Mouse (Mus musculus): ENCODE results near the gene Tns4. TPM values are rescaled to one million over a fixed set of nuclear protein-coding genes. Genes with fewer than 3 reads are reported as not detected.

Tns4 gene
- total RNA-seq (2023): 1 to 10 TPM; 3.1 to 5.6 TPM

DNA sequence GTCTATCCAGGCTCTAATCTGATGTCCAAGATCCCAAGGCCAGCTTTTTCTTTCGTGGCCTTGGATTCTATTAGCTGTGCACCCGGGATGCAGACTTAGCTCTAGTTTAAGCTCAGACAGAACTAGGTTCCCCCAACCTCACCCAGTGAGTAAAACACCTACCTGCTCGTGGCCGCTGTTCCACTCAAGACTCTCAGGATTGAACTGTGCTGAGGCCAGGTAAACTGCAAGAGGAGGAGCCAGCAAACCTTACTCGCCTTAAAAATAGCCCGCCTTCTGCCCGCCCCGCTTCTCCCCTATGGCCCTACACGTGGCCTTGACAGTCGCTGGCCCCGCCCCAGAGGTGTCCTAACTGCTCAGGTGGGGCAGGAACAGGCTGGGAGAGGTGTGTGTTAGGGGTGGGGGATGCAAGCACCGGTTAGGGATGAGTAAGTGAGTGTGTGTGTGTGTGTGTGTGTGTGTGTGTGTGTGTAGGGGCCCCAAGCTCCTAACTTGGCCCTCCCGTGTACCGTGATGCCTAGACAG lies at the start of gene Tns4:
Gene Tns4, minus strand, starts transcription at position 230 of the 525 bp plus-strand sequence.

DNA sequence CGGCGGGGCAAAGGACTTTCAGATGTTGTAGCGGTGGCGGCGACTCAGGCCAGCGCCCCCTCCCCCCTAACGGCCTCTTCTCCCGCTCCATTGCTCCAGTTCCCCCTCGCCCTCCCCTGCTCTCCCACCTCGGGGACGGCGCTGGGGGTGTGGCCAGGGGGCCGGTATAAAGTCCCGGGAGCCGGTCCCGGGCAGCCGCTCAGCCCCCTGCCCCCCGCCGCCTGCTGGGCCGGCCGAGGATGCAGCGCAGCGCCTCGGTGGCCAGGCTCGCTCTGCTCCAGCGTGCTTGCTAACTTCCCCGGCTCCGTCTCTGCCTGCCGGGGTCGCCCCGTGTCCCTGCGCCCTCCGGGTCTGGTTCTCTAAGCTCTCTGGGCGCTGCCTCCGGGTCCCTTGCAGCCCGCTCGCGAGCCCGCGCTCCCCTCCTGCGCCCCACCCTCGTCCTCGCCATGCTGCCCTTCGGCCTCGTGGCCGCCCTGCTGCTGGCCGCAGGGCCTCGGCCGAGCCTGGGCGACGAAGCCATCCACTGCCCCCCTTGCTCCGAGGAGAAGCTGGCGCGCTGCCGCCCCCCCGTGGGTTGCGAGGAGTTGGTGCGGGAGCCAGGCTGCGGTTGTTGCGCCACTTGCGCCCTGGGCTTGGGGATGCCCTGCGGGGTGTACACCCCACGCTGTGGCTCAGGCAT lies 47.9 kb downstream of the Tns4 start, which contains the start of gene Igfbp4:
Gene Igfbp4, plus strand, starts transcription at position 194 of the 679 bp plus-strand sequence.

DNA sequence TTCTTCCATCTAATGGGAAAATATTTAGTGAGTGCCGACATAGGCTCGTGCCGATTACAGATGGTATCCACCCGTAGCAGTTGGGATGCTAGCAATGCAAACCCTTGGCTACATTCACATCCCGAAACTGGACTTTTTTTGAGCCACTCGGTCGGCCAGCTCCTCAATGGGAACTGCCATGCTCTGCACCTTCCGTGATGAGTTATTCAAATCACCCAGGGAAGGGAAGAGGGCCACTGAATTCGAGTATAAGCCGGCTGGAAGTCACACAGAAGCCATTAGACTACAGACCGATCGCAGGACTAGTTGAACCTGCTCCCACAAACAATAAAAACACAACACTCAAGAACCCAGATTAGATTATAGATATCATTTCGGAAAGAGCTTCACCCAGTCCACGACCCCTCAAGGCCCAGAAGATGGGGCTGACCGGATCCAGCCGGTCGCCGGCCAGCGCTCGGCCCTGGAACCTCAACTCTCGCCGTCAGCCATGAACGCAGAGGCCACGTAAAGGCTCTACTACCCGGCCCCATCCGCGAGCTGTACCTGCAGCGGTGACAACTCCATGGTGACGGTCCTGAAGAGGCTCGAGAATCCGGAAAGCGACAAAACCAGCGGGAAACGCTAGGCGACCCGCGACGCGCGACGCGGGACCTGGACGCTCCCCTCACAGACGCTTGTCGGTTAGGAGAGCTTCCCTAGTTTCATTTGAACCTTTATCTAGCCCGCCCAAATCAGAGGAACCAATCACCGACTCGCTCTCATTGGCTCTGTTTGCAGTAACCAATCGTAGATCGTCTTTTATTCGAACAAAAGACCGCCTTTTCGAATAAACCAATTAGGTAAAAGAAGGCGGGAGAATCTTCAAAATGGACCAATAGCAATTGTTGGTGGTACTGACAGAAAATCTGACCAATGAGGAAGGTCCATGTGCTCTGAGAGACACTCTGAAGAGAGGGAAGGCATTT lies 65.3 kb downstream of the Tns4 start, which contains the start of gene Top2a:
Gene Top2a, minus strand, starts transcription at position 690 of the 968 bp plus-strand sequence.

Other genes starting within 250 kb of the Tns4 start
- 10 to 100 TPM; 26.3 to 31.6 TPM for gene Wipf2, start 225.7 kb downstream of the Tns4 start, total RNA-seq (2023)
- 10 to 100 TPM; 26.4 to 33.3 TPM for gene Cdc6, start 181.5 kb downstream of the Tns4 start, total RNA-seq (2023)
- gene Rara, start 161.5 kb downstream of the Tns4 start, total RNA-seq (2023): 100 to 1,000 TPM; 105 to 125 TPM
- gene Gjd3, start 106.3 kb downstream of the Tns4 start, total RNA-seq (2023): not detected
- 100 to 1,000 TPM; 283 to 298 TPM for gene Top2a, start 65.1 kb downstream of the Tns4 start, total RNA-seq (2023)
- gene Igfbp4, start 48.1 kb downstream of the Tns4 start, total RNA-seq (2023): 10 to 100 TPM; 46.1 to 52.4 TPM
- gene Ccr7, start 65.8 kb upstream of the Tns4 start, total RNA-seq (2023): under 1 TPM; 0.57 to 0.79 TPM
- gene Smarce1, start 141.7 kb upstream of the Tns4 start, total RNA-seq (2023): 10 to 100 TPM; 51.2 to 64.4 TPM
- not detected for gene Krt222, start 154.8 kb upstream of the Tns4 start, total RNA-seq (2023)
- gene Krt24, start 196.0 kb upstream of the Tns4 start, total RNA-seq (2023): not detected
- gene Krt25, start 233.6 kb upstream of the Tns4 start, total RNA-seq (2023): not detected
- gene Krt26, start 248.7 kb upstream of the Tns4 start, total RNA-seq (2023): not detected